Mouse (Mus musculus): ENCODE results near the gene Lzts2.
"Not testable (repeated sequence)": the region's sequence is repeated elsewhere in the genome, so short reads cannot be mapped to it uniquely, and the experiment has no call there.

Gene Lzts2

DNA sequence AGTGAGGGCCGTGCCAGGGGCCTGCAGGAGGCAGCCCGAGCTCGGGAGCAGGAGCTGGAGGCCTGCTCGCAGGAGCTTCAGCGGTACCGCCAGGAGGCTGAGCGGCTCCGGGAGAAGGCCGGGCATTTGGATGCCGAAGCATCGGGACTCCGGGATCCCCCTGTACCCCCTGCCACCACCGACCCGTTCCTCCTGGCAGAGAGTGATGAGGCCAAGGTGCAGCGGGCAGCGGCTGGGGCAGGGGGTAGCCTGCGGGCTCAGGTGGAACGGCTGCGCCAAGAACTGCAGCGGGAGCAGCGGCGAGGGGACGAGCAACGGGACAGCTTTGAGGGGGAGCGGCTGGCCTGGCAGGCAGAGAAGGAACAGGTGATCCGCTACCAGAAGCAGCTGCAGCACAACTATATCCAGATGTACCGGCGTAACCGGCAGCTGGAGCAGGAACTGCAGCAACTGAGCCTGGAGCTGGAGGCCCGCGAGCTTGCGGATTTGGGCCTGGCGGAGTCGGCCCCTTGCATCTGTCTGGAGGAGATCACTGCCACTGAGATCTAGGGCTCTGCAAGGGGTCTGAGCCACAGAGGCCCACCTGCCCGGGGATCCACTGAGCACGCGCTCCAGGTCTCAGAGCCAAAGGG, 11.8 kb downstream of the Lzts2 start:
- DNase-seq = no peak

GRCm38 (mm10) chr19:45026958-45027670, 12.9 kb downstream of the Lzts2 start:
- DNase-seq = no peak

- DNase-seq = no peak
Measured at GRCm38 (mm10) chr19:45027848-45028247, 13.6 kb downstream of the Lzts2 start.

- DNase-seq = no peak
Measured at GRCm38 (mm10) chr19:45028746-45029145, 14.5 kb downstream of the Lzts2 start.

DNA sequence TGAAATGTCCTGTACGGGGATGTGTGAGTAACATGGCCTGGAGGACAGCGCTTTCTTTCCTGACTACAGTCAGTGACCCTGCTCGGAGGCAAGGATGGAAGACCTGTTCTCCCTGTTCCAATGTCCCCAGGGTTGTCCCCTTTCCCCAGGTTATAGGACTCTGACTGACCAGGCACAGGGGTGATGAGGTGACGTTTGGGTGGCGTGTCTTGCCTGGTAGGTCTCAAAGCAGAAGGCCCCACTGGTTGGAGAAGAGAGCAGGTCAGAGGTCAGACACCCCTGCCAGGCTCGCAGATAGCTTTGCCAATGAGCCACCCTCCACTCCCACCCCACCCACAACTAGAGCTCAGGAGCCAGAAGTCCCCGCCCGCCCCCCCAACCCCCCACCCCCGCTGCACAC, 15.4 kb downstream of the Lzts2 start:
- DNase-seq = no peak

GRCm38 (mm10) chr19:45030111-45030510, 15.9 kb downstream of the Lzts2 start:
- peak; percentile 81 to 88 for DNase-seq

DNA sequence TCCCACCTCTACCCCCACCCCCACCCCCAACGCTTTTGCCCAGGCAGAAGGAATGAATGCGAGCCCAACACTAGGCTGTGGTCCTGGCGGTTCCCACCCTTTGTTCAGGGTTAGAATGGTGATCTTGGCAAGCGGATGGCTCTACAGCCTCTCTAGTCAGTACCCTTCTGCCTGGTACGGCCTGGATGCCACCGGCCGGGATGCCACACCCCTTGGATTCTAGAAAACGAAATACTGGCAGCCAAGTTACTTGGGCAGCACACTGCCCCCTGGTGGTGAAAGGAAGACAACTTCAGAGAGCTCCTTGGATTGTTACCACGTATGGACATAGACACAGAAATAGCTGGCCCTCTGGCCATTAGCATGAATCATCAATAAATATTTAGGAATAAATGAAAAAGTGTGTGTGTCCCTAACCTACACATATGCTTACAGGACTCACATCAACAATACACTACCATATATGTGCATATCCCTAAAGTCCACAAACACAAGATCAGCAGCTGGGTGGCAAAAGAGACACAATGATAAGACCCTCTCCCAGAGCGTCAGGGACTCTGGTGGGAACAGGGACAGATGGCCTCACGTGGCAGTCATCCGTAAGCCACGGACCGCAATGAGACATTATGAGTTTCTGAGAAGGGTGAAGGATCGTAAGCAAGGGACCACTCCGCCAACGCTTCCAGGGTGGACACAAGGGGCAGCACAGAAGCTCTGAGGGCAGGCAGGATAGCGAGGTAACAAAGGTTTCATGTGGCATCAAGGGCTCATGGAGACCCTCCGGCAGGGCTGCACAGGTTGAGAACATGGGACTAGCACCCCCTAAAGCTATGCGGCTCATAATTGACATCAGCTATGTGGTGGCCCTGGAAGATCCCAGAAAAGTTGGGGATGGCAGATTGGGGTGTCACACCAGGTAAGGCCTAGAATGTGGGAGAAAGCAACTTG, 16.8 kb downstream of the Lzts2 start:
- DNase-seq = peak; percentile 92 to 93

DNA sequence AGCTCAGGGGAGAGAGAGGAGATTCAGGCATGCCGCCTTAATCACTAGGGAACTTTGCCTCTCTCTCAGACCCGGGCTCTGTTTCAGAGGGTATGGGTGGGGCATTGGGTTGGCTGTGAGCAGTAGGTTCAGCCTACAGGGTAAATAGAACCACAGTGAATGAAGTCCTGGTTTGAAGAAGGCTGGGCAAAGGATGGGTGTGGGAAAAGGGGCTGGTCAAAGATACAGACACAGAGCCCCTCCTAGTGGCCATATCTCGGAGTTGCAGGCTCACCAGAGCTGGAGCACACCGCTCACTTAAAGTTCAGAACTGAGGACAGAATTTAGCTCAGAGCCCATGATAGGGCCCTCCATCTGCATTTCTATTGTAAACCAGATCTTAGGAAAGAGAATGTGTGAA, 17.6 kb downstream of the Lzts2 start:
- DNase-seq = peak; percentile 90 to 92

DNA sequence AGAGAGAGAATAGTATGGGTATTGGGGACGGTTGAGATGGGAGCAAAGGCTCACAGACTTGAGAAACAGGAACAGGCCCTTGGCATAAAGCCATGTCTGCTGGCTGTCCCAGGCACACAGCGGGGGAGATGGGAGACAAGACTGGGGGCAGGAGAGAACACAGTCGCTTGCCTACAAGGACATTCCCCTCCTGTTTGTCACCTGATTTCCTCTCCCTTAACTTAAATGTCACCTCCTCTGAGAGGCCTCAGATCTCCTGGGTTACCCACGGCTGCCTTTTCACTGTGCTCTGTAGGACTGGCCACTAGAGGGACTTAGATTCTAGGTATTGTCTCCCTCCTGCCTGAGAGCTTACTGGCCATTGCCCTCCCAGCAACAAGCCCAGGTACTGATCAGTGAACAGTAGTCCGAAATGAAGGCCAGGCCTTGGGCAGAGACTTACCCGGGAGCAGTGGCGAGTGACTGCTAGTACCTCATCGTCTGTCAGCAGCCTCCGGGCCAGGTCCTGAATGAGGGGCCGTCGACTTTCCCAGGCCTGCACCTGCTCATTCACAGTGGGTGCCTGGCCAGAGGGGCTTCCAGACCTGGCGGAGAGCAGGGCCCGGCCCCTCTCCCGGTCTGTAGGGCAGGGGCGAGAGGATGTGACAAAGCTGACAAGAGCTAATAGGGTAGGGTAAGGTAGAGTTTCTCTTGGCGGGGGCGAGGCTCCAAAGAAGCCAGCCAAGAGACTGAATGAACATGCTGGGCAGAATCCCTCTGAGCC, 18.5 kb downstream of the Lzts2 start:
- peak; percentile 61 to 63 for DNase-seq

DNA sequence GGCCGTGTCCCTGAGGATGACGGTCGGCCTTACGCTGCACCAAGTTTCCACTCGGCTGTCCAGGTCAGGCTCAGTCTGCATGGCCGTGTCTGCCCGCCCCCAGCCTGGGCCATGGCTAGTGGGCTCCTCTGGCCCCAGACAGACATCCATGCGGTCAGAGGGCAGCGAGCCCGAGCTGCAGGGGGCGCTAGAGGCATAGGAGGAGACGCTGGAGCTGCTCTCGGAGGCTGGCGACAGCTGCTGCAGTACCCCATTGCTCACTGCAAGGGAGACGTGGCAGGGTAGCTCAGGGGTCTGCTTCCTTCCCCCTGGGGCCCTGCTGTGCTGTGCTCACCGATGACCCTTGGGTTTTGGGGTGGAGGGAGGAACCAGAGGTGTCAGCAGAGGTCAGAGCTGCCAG, 22.7 kb downstream of the Lzts2 start:
- DNase-seq = peak in 1 of 2 experiments; percentile 75

- not testable (repeated sequence) for DNase-seq
Measured at GRCm38 (mm10) chr19:45038198-45038597, 24.0 kb downstream of the Lzts2 start.

DNA sequence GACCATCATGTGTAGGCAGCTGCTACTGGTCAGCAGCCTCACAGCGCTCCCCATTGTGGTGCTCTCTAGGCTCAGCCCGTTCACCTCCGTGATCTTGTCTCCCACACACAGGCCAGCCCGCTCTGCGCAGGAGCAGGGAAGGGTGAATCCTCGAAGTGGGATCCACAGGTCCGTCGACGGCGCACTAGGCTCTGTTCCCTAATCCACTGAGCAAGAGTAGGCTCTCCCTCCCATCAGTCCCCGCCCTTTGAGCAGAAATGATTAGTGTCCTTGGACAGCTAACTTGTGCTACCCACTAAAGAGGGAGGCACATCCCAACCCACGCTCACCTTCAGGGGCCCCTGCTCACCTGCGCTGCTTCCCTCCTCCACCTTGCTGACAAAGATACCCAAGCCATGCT, 26.0 kb downstream of the Lzts2 start:
- no peak for DNase-seq

- no peak for DNase-seq
Measured at GRCm38 (mm10) chr19:45044389-45044927, 30.2 kb downstream of the Lzts2 start.

DNA sequence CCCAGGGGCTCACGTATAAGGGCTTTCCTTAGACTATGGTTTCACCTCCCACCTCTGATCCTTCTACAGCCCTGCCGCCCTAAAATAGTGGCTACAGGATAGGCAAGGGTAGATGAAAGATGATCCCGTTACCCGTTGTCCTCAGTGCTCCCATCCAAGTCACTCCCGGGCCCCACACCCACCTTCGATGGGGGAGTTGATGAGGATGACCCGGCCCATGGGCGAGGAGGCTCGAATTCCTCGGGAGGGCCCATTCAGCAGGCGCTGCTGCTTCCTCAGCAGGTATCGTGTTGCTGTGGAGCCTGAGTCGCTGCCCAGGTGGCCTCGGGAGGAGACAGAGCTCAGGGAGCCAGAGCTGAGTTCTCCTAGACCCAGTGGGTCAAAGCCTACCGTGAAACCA, 31.0 kb downstream of the Lzts2 start:
- no peak for DNase-seq

DNA sequence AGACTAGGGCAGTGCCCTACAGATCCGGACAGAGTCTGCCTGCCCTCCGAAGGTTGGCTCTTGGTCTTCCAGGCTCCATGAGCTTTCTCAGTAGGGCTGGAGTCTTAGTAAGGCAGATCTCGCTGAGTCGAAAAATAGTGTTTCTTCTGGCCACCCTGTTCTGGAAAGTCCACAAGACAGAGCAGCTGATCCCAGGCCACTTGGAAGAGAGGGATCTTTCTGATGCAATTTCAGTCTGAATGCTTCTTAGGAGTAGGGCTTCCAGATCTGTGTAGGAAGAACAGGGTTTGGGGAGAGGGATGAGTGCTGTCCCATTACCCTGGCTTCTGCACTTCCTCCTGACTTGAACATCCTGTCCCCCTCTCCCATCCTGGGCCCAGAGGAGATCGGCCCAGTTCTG, 31.4 kb downstream of the Lzts2 start, which contains the start of gene Pdzd7:
TSS of gene Pdzd7 (minus strand) at position 67 of the 400 bp plus-strand sequence.
- DNase-seq = no peak

- peak; percentile 93 to 95 for DNase-seq
Measured at GRCm38 (mm10) chr19:45046523-45047321, 32.5 kb downstream of the Lzts2 start.

DNA sequence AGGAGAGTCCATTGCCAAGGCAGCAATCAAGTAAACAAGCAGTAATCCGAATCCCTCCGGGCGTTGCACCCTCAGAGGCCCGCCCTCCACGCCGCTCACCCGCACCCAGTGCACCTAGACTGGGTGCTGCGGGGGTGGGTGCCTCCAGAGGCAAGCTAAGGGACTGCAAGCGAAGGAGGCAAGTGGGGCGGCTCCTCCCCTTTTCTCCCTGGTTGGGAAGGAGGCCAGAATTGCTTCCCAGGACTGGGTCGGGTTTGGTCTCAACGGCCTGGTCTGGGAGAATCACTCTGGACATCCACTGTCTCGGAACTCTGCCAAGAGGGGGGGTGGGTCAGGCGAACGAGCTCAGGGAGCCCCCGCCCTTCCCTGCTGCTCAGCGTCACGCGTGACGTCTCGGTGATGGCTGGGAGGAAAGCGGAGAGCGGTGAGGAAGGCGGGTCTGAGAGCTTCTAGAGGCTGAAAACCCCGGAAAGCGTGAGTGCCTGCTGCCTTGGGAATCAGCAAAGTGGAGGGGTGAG, 33.3 kb downstream of the Lzts2 start, which contains the start of gene Sfxn3:
TSS of gene Sfxn3 (plus strand) at position 87 of the 518 bp plus-strand sequence.
- DNase-seq = peak; percentile 98 to 99

DNA sequence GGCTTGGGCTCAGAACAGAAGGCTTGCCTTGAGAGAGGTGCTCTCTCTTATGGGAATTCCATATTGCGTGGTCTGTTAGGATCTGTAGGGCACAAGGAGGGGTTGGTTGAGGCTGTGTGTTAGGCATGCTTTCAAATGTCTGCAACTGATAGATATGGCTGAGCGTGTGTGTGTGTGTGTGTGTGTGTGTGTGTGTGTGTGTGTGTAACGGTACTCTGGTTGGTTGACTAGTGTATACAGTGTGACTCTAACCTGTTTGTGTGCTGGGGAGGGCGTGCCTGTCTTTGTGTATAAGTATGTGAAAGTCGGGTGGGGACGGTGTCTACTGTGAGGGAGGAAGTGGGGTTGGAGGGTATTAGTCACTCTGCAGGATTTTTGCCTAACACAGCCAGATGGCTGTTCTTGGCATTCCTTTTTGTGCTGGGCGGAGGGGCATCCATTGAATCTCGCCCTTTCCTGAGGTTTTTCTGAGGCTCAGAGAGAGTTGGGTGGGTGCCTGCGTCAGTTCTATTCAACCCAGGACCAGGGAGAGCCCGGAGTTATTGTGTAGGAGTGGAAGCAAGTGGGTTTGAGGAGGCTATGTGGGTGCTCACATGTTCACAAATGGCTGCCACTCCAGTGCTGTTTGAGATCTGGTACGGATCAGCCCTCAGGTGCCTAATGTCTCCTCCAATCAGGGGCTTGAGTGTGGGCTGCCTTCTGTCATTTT, 33.9 kb downstream of the Lzts2 start:
- DNase-seq = peak; percentile 68

GRCm38 (mm10) chr19:45048644-45049365, 34.6 kb downstream of the Lzts2 start:
- peak; percentile 35 to 55 for DNase-seq

DNA sequence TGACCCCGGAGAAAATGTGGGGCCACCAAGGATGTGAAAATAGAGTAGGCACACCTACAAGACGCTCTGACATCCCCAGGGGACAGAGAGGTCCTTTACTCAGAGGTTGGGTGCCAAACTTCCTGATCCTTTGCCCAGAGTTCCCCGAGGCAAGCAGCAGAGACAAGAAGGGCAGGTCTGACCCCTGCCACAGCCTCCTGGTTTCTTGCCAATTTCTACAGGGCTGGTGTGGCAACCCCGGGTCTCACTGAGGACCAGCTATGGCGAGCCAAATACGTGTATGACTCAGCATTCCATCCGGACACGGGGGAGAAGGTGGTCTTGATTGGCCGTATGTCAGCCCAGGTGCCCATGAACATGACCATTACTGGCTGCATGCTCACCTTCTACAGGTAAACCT, 35.3 kb downstream of the Lzts2 start:
- DNase-seq = no peak
